Mouse (Mus musculus) thymus, postnatal 4 days (tissue): ENCODE measurements at regions not wholly inside any gene's neighbourhood (a gene's known extent, or its start where the extent isn't known, plus 50 kb on each side); places are given as distances from the start of the nearest gene placed in this dataset.

ENCODE experiments used
- DNase-seq: peaks from one replicate; pipeline ENCODE4 v3.0.0; 2021

- peak; percentile 8 for DNase-seq
These were observed 91.9 kb upstream of the Lsm14a start for GRCm38 (mm10) chr7:34484908-34485598.

GRCm38 (mm10) chr7:34483368-34483767 is 90.3 kb upstream of the Lsm14a start:
- no peak for DNase-seq

- DNase-seq = no peak
These were observed 87.7 kb upstream of the Lsm14a start for GRCm38 (mm10) chr7:34480771-34481170.

GRCm38 (mm10) chr7:34471003-34471402 is 77.9 kb upstream of the Lsm14a start:
- no peak for DNase-seq

GRCm38 (mm10) chr7:34462069-34462468 is 69.0 kb upstream of the Lsm14a start:
- DNase-seq = peak; percentile 19

- no peak for DNase-seq
These were observed 66.8 kb upstream of the Lsm14a start for GRCm38 (mm10) chr7:34459834-34460495.

GRCm38 (mm10) chr7:34458851-34459250 is 65.7 kb upstream of the Lsm14a start:
- no peak for DNase-seq

- DNase-seq = no peak
These were observed 55.2 kb upstream of the Lsm14a start for GRCm38 (mm10) chr7:34448364-34448763.

- no peak for DNase-seq
These were observed 51.1 kb upstream of the Lsm14a start for GRCm38 (mm10) chr7:34444263-34444662.
